Mouse (Mus musculus) central nervous system, embryonic 18 days (tissue): ENCODE results near the gene Nlrp9b. TPM values are rescaled to one million over a fixed set of nuclear protein-coding genes. Genes with fewer than 3 reads are reported as not detected.

Experiments
- polyA plus RNA-seq: library from polyadenylated mRNA; depleted of rRNA; stranded (reverse); fragments of >200 nt; gene quantifications from 2 replicates; pipeline ENCODE4 v1.2.3, GENCODE M21; 2012; rRNA removed

Gene Nlrp9b
- not detected in 2 replicates for polyA plus RNA-seq

DNA sequence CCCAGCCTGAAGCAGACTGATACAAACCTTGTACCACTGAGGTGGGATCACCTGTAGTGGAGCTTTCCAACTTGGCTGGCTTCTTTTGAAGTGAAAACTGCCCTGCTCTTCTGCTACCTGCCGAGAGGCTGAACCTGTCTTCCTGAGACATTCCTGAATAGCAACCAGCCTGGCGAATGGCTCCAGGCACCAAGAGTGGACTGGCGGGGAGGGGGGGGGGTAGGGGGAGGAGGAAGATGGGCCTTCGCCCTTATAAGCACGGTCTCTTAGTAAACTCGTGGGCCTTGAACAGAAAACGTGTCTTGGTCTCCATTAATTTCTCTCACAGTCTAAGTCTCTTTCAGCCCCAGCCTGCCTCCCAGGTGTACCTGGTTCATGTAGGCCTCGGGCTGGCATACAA is at the start of gene Nlrp9b:
Gene Nlrp9b (plus strand): TSS at position 301 of the 400 bp plus-strand sequence.

GRCm38 (mm10) chr7:19950589-19950988 is 40.7 kb upstream of the Nlrp9b start, which contains the start of gene Igsf23:
Igsf23 (minus strand) TSS chr7:19950756.

GRCm38 (mm10) chr7:19964985-19965579 is 26.2 kb upstream of the Nlrp9b start, which contains the start of gene Ceacam20:
Ceacam20 (plus strand) TSS chr7:19965412.

DNA sequence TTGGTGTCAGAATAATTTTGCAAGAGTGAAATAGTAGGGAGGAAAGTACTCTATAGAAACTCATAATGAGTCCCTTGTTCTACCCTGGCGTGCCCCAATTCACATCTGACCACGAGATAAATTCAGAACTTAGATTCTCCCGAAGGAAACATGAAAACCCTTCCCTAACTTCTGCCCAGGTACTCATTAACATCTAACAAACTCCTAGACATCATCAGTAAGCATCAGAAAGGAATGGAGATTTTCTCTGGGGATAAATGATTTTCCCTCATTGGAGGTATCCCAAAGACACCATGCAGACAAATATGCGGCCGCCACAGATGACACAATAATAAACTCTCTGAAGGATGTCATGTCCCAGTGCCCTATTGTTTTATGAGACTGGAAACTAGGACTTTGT is 108.1 kb downstream of the Nlrp9b start, which contains the start of gene Vmn1r91:
Gene Vmn1r91 (plus strand): TSS at position 301 of the 400 bp plus-strand sequence.

DNA sequence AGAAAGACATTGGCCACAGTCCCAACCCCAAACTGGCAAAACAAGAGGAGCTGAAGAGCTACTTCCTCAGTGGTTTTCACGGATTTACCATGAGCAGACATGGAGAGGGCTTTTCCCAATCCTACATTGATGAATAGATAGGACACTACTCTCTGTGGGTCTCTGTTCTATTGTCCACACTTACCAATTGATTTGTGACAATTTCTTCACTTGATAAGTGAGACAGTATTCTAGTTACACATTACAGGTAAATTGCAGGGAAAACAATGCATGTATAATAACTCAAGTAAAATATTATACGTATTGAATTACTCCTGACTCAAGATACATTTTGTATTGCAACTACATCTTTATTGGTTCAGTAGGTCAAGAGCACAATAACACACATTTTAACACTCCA is 131.2 kb downstream of the Nlrp9b start, which contains the start of gene Gm16442:
Gene Gm16442 (minus strand): TSS at position 101 of the 400 bp plus-strand sequence.

Other genes with a start within 250 kb of the Nlrp9b start
- 37.8 and 38.6 TPM in 2 replicates for gene Nectin2, start 241.0 kb upstream of the Nlrp9b start, polyA plus RNA-seq
- gene Bcam, start 220.4 kb upstream of the Nlrp9b start, polyA plus RNA-seq, result 13.3 and 17.6 TPM in 2 replicates
- 0.20 and 0.48 TPM in 2 replicates for gene Cblc, start 194.7 kb upstream of the Nlrp9b start, polyA plus RNA-seq
- gene Bcl3, start 168.7 kb upstream of the Nlrp9b start, polyA plus RNA-seq, result 0.72 and 2.2 TPM in 2 replicates
- gene Gm19345, start 139.5 kb upstream of the Nlrp9b start, polyA plus RNA-seq, result 27.6 and 28.4 TPM in 2 replicates
- gene Ceacam16, start 130.2 kb upstream of the Nlrp9b start, polyA plus RNA-seq, result not detected in 2 replicates
- gene Ceacam19, start 103.5 kb upstream of the Nlrp9b start, polyA plus RNA-seq, result not detected in 2 replicates
- 15.3 and 15.9 TPM in 2 replicates for gene Pvr, start 70.3 kb upstream of the Nlrp9b start, polyA plus RNA-seq
- gene Igsf23, start 40.7 kb upstream of the Nlrp9b start, polyA plus RNA-seq, result not detected in 2 replicates
- not detected in 2 replicates for gene Ceacam20, start 26.1 kb upstream of the Nlrp9b start, polyA plus RNA-seq
- gene Vmn1r91, start 108.2 kb downstream of the Nlrp9b start, polyA plus RNA-seq, result not detected in 2 replicates
- gene Gm16442, start 131.1 kb downstream of the Nlrp9b start, polyA plus RNA-seq, result not detected in 2 replicates
- gene Vmn1r93, start 147.6 kb downstream of the Nlrp9b start, polyA plus RNA-seq, result not detected in 2 replicates
- not detected in 2 replicates for gene Vmn1r94, start 176.9 kb downstream of the Nlrp9b start, polyA plus RNA-seq
- gene Vmn1r95, start 202.2 kb downstream of the Nlrp9b start, polyA plus RNA-seq, result not detected in 2 replicates
- gene Gm6164, start 214.1 kb downstream of the Nlrp9b start, polyA plus RNA-seq, result not detected in 2 replicates
- not detected in 2 replicates for gene Gm4498, start 242.4 kb downstream of the Nlrp9b start, polyA plus RNA-seq